Mouse (Mus musculus): ENCODE measurements around the gene Pnp.
"Not testable (repeated sequence)": the region's sequence is repeated elsewhere in the genome, so short reads cannot be mapped to it uniquely, and the experiment has no call there.

- not testable (repeated sequence) for TF ChIP-seq POLR2A (IDR thresholded peaks at IDR 0.05; ENCODE audit: low read depth, low read length); CTCF (IDR thresholded peaks at IDR 0.05; ENCODE audit: extremely low read depth, insufficient read length, insufficient replicate concordance, low read depth, low read length)
Measured at GRCm38 (mm10) chr14:50973054-50973453, 42.2 kb downstream of the Pnp start.
